In the genomic region with DNA sequence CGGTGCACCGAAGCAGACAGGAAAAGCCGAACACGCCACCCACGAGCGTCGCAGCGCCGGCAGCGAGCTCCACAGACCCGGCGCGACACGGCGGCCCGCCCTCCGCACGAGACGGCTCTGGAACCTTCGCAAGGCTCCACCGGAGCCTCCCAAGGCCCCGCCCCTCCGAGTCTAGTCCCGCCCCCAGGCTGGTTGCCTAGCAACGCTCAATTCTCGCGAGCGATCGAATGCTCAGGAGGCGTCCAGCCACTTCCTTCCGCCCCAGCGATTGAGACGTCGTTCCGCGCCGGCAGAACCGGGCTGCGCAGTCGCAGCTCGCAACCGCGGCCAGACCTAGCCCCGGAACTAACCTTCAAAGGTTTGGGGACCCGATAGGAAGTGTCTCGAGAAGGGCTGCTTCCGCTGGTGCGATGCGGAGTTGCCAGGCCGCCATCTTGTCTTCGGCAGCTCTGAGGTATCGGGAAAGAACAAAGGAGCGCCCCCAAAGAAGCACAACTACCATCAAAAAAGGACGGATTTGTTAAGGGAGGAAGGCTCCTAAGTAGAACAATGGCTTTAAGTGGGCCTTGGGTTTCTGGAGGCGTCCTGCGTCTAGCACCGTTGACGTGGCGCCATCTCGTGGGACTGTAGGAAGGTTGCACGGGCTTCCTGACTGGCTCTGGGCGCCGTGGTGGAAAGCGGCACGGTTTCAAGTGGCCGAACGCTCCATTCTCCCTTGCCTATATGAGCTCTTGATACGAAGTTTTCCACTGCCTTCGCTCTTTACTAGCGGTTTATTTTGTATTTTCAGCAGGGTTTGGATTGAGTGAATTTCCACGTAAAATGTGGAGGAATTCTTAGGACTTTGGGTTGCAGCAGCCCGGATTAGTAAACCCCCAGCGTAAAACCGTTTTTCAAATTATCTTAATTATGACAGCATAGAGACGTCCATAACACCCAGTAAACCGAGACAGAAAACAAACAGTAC, we compare ENCODE assay signal across 8 mouse cellular contexts. TPM values are rescaled to one million over a fixed set of nuclear protein-coding genes. Genes with fewer than 3 reads are reported as not detected.
DNase-seq lines count a peak whose midpoint lies in the region; ATAC-seq lines count a peak whose summit lies in the region.

Gene Cacybp, minus strand, starts transcription at position 173 of the 967 bp plus-strand sequence.

- peak; percentile 89 for ATAC-seq in CD4-positive, CD25-positive, alpha-beta regulatory T cell, adult 4 months
- peak; percentile 97 for ATAC-seq in heart, embryonic 14.5 days (ENCODE audit: insufficient number of reproducible peaks, insufficient read depth, low FRiP score, low read depth)
- ATAC-seq in liver, embryonic 13.5 days (ENCODE audit: low read depth) = peak; percentile 96
- peak; percentile 99 for ATAC-seq in stomach, embryonic 16.5 days (ENCODE audit: insufficient read depth, low FRiP score)

- H3K9me3 ChIP-seq in heart, embryonic 14.5 days (ENCODE audit: control insufficient read depth, low read length) = no peaks in the 10 kb centered on the region
- H3K9me3 ChIP-seq in liver, embryonic 13.5 days (replicated peaks) = no peaks in the 10 kb centered on the region
- no peaks in the 10 kb centered on the region for H3K9me3 ChIP-seq in stomach, embryonic 16.5 days (replicated peaks; ENCODE audit: control insufficient read depth, low read length)

- H3K4me1 ChIP-seq in heart, embryonic 14.5 days (ENCODE audit: control insufficient read depth in 2 of 2, insufficient read depth in 2 of 2, low read length in 2 of 2) = peaks cover 3 to 22% of the 10 kb centered on the region in 2 experiments; a peak in 3 of 4 replicates
- H3K4me1 ChIP-seq in liver, embryonic 13.5 days (replicated peaks) = peaks cover 36% of the 10 kb centered on the region
- H3K4me1 ChIP-seq in stomach, embryonic 16.5 days (ENCODE audit: control insufficient read depth, insufficient read depth, low read length) = peaks cover 16% of the 10 kb centered on the region

- H3K4me3 ChIP-seq in heart, embryonic 14.5 days (ENCODE audit: control insufficient read depth in 1 of 2, insufficient read depth in 1 of 2, low read depth in 1 of 2, low read length in 2 of 2) = peak within 1 kb of the TSS; percentile 76 to 96
- peak within 1 kb of the TSS; percentile 93 for H3K4me3 ChIP-seq in liver, embryonic 13.5 days (replicated peaks)
- H3K4me3 ChIP-seq in stomach, embryonic 16.5 days (replicated peaks; ENCODE audit: low read length) = peak within 1 kb of the TSS; percentile 96

- H3K27ac ChIP-seq in heart, embryonic 14.5 days (replicated peaks in 1 of 2; ENCODE audit: control insufficient read depth in 1 of 2, insufficient read depth in 1 of 2, low read depth in 2 of 2, low read length in 2 of 2) = peak within 1 kb of the TSS; percentile 99 to 100
- peak within 1 kb of the TSS; percentile 95 for H3K27ac ChIP-seq in liver, embryonic 13.5 days
- H3K27ac ChIP-seq in stomach, embryonic 16.5 days (ENCODE audit: low read length) = peak within 1 kb of the TSS; percentile 98

- peaks cover under 1% of the 10 kb centered on the region; the same call in 1 of the 2 replicates for H3K36me3 ChIP-seq in heart, embryonic 14.5 days (ENCODE audit: control insufficient read depth, insufficient read depth, low read length)
- peaks cover 10% of the 10 kb centered on the region; the same call in 1 of the 2 replicates for H3K36me3 ChIP-seq in liver, embryonic 13.5 days
- H3K36me3 ChIP-seq in stomach, embryonic 16.5 days (ENCODE audit: control insufficient read depth, insufficient read depth, low read length) = no peaks in the 10 kb centered on the region

- no peaks in the 10 kb centered on the region for H3K27me3 ChIP-seq in heart, embryonic 14.5 days (ENCODE audit: control insufficient read depth, insufficient read depth, low read length)
- H3K27me3 ChIP-seq in liver, embryonic 13.5 days = no peaks in the 10 kb centered on the region
- no peaks in the 10 kb centered on the region for H3K27me3 ChIP-seq in stomach, embryonic 16.5 days (ENCODE audit: control insufficient read depth, insufficient read depth, low read length)

- peak within 1 kb of the TSS; percentile 83 for H3K4me2 ChIP-seq in heart, embryonic 14.5 days (ENCODE audit: low read length)
- peak within 1 kb of the TSS; percentile 86 for H3K4me2 ChIP-seq in liver, embryonic 13.5 days
- peak within 1 kb of the TSS; percentile 70 for H3K4me2 ChIP-seq in stomach, embryonic 16.5 days (ENCODE audit: low read depth, low read length)

- 1% methylated on average over 76 of the region's 76 CpGs for WGBS in heart, embryonic 14.5 days
- WGBS in liver, embryonic 13.5 days (ENCODE audit: insufficient replicate concordance) = under 1% methylated on average over 76 of the region's 76 CpGs
- under 1% methylated on average over 76 of the region's 76 CpGs for WGBS in stomach, embryonic 16.5 days

- H3K9ac ChIP-seq in heart, embryonic 14.5 days (ENCODE audit: low read length) = peak within 1 kb of the TSS; percentile 91
- H3K9ac ChIP-seq in liver, embryonic 13.5 days = peak within 1 kb of the TSS; percentile 97
- H3K9ac ChIP-seq in stomach, embryonic 16.5 days (ENCODE audit: low read length) = peak within 1 kb of the TSS; percentile 95

- peak; percentile 99 for DNase-seq in c-Kit-negative CD71-positive TER-119-positive erythroid progenitor cells, embryonic 14.5 days (ENCODE audit: low read depth, low spot score)
- DNase-seq in fibroblast of lung, adult 2 months (ENCODE audit: low read depth) = peak; percentile 97
- DNase-seq in kidney, postnatal 14 days = peak; percentile 100
- DNase-seq in liver, embryonic 13.5 days = peak; percentile 99
- DNase-seq in neural tube, embryonic 10.5 days (ENCODE audit: extremely low spot score, low spot score) = peak; percentile 100

RNA-seq across cellular contexts. Expression of gene Cacybp, which starts in this region (rescaled TPM):
- polyA plus RNA-seq in CD4-positive, CD25-positive, alpha-beta regulatory T cell, adult 4 months (2017; shearing (Covaris generic)) = 100 to 1,000 TPM in 1 of 2 experiments, 10 to 100 TPM in 1; 81.6 to 125 TPM
- 144 and 148 TPM in 2 replicates for polyA plus RNA-seq in heart, embryonic 14.5 days (2014; fragmentation: Nextera tagmentation; extraction: Ambion mirVana)
- polyA plus RNA-seq in liver, embryonic 13.5 days (2015; fragmentation: Nextera tagmentation; extraction: Ambion mirVana) = 239 and 304 TPM in 2 replicates
- 173 and 189 TPM in 2 replicates for polyA plus RNA-seq in stomach, embryonic 16.5 days (2015; fragmentation: Nextera tagmentation; extraction: Ambion mirVana)

Comparison
In these comparisons a context has a peak if more than half of its experiments do, and no peak if none do; other contexts are left out.
1. Peak in every context shown above with its lines: DNase-seq, ATAC-seq, H3K4me3 ChIP-seq and H3K27ac ChIP-seq.